Mouse (Mus musculus) central nervous system, embryonic 18 days (tissue): ENCODE results near the gene Negr1. TPM values are rescaled to one million over a fixed set of nuclear protein-coding genes. Genes with fewer than 3 reads are reported as not detected.

ENCODE experiments used
- polyA plus RNA-seq: library from polyadenylated mRNA; depleted of rRNA; stranded (reverse); fragments of >200 nt; gene quantifications from 2 replicates; pipeline ENCODE4 v1.2.3, GENCODE M21; 2012; rRNA removed

Negr1 gene
- polyA plus RNA-seq = 76.7 and 77.3 TPM in 2 replicates

GRCm38 (mm10) chr3:156561524-156562423 is at the start of gene Negr1:
Gene Negr1, plus strand, starts transcription at chr3:156561794.

